Mouse (Mus musculus) E14TG2a.4 (cell line): ENCODE measurements around the gene Gng3.
"Not testable (repeated sequence)": the region's sequence is repeated elsewhere in the genome, so short reads cannot be mapped to it uniquely, and the experiment has no call there.

Source experiments
- H3K27me3 ChIP-seq: 2 replicates; pipeline ENCODE4 v1.6.1; 2014; ENCODE audit warnings: low read length, control low read depth; ENCODE audit not compliant: insufficient read depth
- H3K36me3 ChIP-seq: 2 replicates; pipeline ENCODE4 v1.6.1; 2014; ENCODE audit warnings: low read length, control low read depth; ENCODE audit not compliant: insufficient read depth
- H3K4me1 ChIP-seq: replicated peaks from 2 replicates; pipeline ENCODE4 v1.6.1; 2014; ENCODE audit warnings: low read depth, low read length, control low read depth
- H3K4me3 ChIP-seq: replicated peaks from 2 replicates; pipeline ENCODE4 v1.5.1; 2014; ENCODE audit warnings: mild to moderate bottlenecking, low read length
- H3K9me3 ChIP-seq: 2 replicates; pipeline ENCODE4 v1.6.1; 2014; ENCODE audit warnings: low read length, control low read depth
- CTCF ChIP-seq: conservative IDR thresholded peaks from 2 replicates; pipeline ENCODE4 v1.5.1; 2014; ENCODE audit warnings: low read length
- NANOG ChIP-seq: IDR thresholded peaks from 2 replicates; pipeline ENCODE4 v1.6.1; 2014; ENCODE audit warnings: borderline replicate concordance, low read length, mixed read lengths
- POU5F1 ChIP-seq: IDR thresholded peaks from 2 replicates; pipeline ENCODE4 v1.6.1; 2014; ENCODE audit warnings: low read length, borderline replicate concordance

The Gng3 gene

DNA sequence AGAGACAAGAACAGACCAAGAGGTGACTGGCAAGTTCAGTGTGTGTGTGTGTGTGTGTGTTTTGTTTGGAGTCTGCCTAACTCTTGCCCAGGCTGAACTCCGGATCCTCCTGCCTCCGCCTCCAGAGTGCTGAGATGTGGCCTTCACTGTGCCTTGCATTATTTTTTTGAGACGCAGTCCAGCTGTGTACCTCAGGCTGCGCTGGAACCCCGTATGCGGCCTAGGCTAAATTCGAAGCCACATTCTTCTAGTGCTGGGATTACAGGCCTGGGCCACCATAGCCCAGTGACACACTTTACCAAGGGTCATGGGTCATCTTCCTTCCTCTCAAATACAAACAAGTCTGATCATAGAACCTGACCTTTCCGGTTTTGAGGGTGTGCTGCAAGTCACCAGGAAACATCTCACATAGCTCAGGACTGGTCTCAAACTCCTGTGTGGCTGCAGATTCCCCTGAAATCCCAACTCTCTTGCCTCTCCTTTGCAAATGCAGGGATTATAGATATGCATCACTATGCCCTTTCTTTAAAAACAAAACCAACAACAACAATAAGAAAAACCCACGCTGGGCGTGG is 33.4 kb upstream of the Gng3 start:
- peaks cover 46% of the 10 kb centered on the region for H3K4me1 ChIP-seq
- H3K9me3 ChIP-seq, result no peaks in the 10 kb centered on the region
- TF ChIP-seq POU5F1 (no peak), CTCF (no peak), NANOG (no peak)
- H3K36me3 ChIP-seq, result peaks cover 53% of the 10 kb centered on the region
- H3K4me3 ChIP-seq, result peak overlapping the region; percentile 100
- H3K27me3 ChIP-seq, result no peaks in the 10 kb centered on the region

DNA sequence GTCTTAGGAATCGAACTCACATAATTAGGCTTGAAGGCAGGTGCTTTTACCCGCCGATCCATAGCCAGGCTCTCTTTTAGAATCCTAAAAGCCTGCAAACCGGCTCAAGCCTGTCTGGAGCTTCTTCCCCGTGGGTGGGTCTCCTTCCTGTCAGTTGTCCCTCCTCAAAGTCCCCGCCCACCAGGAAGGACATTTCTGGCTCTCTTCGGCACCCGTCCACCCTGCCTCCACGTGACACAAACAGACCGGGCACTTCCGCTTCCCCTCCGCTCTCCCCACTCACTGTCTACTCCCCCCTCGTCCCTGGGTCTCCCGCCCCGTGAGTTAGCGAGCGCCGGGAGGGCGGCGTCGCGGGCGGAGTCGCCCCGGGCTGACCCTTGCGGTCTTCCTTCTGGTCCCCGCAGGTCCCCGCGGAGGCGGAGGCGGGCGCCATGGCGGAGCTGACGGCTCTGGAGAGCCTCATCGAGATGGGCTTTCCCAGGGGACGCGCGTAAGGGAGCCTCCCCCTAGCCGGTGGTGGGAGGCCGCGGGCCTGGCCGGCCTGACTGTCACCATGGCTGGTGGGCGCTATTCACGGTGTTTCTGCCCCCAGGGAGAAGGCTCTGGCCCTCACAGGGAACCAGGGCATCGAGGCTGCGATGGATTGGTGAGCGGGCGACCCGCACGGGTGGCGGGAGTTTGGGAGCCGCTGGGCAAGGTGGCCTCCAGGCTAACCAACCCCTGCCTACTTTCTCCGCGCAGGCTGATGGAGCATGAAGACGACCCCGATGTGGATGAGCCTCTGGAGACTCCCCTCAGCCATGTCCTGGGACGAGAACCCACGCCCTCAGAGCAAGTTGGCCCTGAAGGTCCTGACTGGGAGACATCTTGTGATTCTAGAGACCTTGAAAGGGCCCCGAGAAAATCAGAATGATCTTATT is 32.5 kb upstream of the Gng3 start, which contains the start of gene Ubxn1:
Gene Ubxn1 (plus strand): TSS at position 230 of the 920 bp plus-strand sequence.
- Histone ChIP-seq H3K4me1 (peaks cover 46% of the 10 kb centered on the region), H3K4me3 (peak within 1 kb of the TSS; percentile 100), H3K36me3 (peaks cover 45% of the 10 kb centered on the region), H3K9me3 (no peaks in the 10 kb centered on the region), H3K27me3 (no peaks in the 10 kb centered on the region)
- no peak for TF ChIP-seq NANOG
- no peak for TF ChIP-seq POU5F1
- no peak for TF ChIP-seq CTCF

- H3K4me1 ChIP-seq, result peaks cover 46% of the 10 kb centered on the region
- TF ChIP-seq CTCF, result no peak
- no peak for TF ChIP-seq NANOG
- TF ChIP-seq POU5F1, result no peak
Measured at GRCm38 (mm10) chr19:8870838-8871237, 31.8 kb upstream of the Gng3 start.

GRCm38 (mm10) chr19:8870381-8870780 is 31.4 kb upstream of the Gng3 start:
- H3K27me3 ChIP-seq, H3K9me3 ChIP-seq: not testable (repeated sequence)
- Histone ChIP-seq H3K4me3 (peak overlapping the region; percentile 100), H3K36me3 (peaks cover 34% of the 10 kb centered on the region), H3K4me1 (peaks cover 45% of the 10 kb centered on the region)

More at GRCm38 (mm10) chr19:8870838-8871237, 31.8 kb upstream of the Gng3 start:
- no peaks in the 10 kb centered on the region for H3K9me3 ChIP-seq
- H3K27me3 ChIP-seq, result no peaks in the 10 kb centered on the region
- H3K36me3 ChIP-seq, result peaks cover 38% of the 10 kb centered on the region
- peak overlapping the region; percentile 100 for H3K4me3 ChIP-seq

- no peaks in the 10 kb centered on the region for H3K36me3 ChIP-seq
- H3K27me3 ChIP-seq, result no peaks in the 10 kb centered on the region
- H3K9me3 ChIP-seq, result no peaks in the 10 kb centered on the region
- H3K4me3 ChIP-seq, result no peak overlapping the region
- peaks cover 4% of the 10 kb centered on the region; the same call in 1 of the 2 replicates for H3K4me1 ChIP-seq
- TF ChIP-seq POU5F1 (no peak), CTCF (0 out of 2 replicates have a peak, but pooled peaks have one; percentile 9)
Measured at GRCm38 (mm10) chr19:8864265-8864664, 25.3 kb upstream of the Gng3 start.

- no peaks in the 10 kb centered on the region for H3K9me3 ChIP-seq
- no peak for TF ChIP-seq NANOG
- TF ChIP-seq CTCF, result peak; percentile 29
Measured at GRCm38 (mm10) chr19:8859018-8859417, 20.0 kb upstream of the Gng3 start.

GRCm38 (mm10) chr19:8857689-8858088 is 18.7 kb upstream of the Gng3 start:
- Histone ChIP-seq H3K4me1 (peaks cover 1% of the 10 kb centered on the region), H3K4me3 (no peak overlapping the region), H3K9me3 (no peaks in the 10 kb centered on the region), H3K36me3 (no peaks in the 10 kb centered on the region), H3K27me3 (no peaks in the 10 kb centered on the region)
- TF ChIP-seq POU5F1 (no peak), NANOG (no peak), CTCF (peak; percentile 79)

More at GRCm38 (mm10) chr19:8859018-8859417, 20.0 kb upstream of the Gng3 start:
- no peak overlapping the region for H3K4me3 ChIP-seq
- no peaks in the 10 kb centered on the region for H3K27me3 ChIP-seq
- H3K36me3 ChIP-seq, result no peaks in the 10 kb centered on the region
- H3K4me1 ChIP-seq, result no peaks in the 10 kb centered on the region

- peaks cover 8% of the 10 kb centered on the region for H3K36me3 ChIP-seq
Measured at GRCm38 (mm10) chr19:8853117-8853516, 14.1 kb upstream of the Gng3 start.

More at GRCm38 (mm10) chr19:8853117-8853516, 14.1 kb upstream of the Gng3 start:
- Histone ChIP-seq H3K27me3 (no peaks in the 10 kb centered on the region), H3K9me3 (no peaks in the 10 kb centered on the region), H3K4me3 (no peak overlapping the region), H3K4me1 (peaks cover 43% of the 10 kb centered on the region)
- TF ChIP-seq POU5F1, result no peak
